Mouse (Mus musculus) embryonic fibroblast, embryonic 13.5 days (primary cell): ENCODE measurements at regions not wholly inside any gene's neighbourhood (a gene's known extent, or its start where the extent isn't known, plus 50 kb on each side); places are given as distances from the start of the nearest gene placed in this dataset.

Experiments used
- CTCF ChIP-seq: IDR thresholded peaks from 2 replicates; pipeline ENCODE4 v1.5.1; 2011; ENCODE audit warnings: mild to moderate bottlenecking, control low read depth, low read length, moderate library complexity, borderline replicate concordance; ENCODE audit not compliant: insufficient read depth
- POLR2A ChIP-seq: IDR thresholded peaks from 2 replicates; pipeline ENCODE4 v1.6.1; 2011; ENCODE audit warnings: low read depth, mild to moderate bottlenecking, control low read depth, low read length, moderate library complexity

DNA sequence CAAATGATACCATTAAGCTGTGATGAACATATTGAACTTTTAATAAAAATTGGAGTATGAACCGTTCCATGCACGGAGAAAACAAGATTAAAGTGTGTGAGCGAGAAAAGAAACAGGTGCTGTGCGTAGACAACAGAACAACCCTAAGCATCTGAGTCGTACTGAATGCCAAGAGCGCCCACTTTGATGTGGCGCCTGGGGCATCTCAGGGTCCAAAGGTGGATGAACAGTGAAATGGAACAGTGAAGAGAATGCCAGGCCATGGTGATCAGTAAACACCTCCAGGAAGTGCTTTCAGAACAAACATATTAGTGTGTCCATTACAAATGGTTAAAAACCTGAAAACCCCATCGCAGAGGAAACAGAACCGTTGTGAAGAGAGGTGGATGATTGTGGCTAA lies 94.0 kb upstream of the Ednrb start:
- TF ChIP-seq POLR2A (no peak), CTCF (no peak)
